Mouse (Mus musculus) embryonic facial prominence, embryonic 11.5 days (tissue): ENCODE data around the gene Nop53. TPM values are rescaled to one million over a fixed set of nuclear protein-coding genes. Genes with fewer than 3 reads are reported as not detected.

Experiments
- ATAC-seq: fragments of 200-750 bp; cut with Nextera tagmentation; replicated peaks from 2 replicates; pipeline ENCODE4 v1.8.0; 2017; ENCODE audit warnings: low read depth; ENCODE audit not compliant: insufficient number of reproducible peaks, low FRiP score, low TSS enrichment
- DNase-seq: peaks from one replicate; pipeline ENCODE4 v3.0.0-alpha.2; 2015; ENCODE audit warnings: low spot score
- H3K27ac ChIP-seq: fragments of 300-500 bp; sonication (generic); replicated peaks from 2 replicates; pipeline ENCODE4 v1.5.1; 2014; ENCODE audit warnings: mild to moderate bottlenecking, low read depth, low read length, control low read depth
- H3K27me3 ChIP-seq: fragments of 300-500 bp; sonication (generic); 2 replicates; pipeline ENCODE4 v1.6.1; 2014; ENCODE audit warnings: mild to moderate bottlenecking, low read length, moderate library complexity, mixed read lengths; ENCODE audit not compliant: control insufficient read depth, insufficient read depth
- H3K36me3 ChIP-seq: fragments of 300-500 bp; sonication (generic); replicated peaks from 2 replicates; pipeline ENCODE4 v1.6.1; 2014; ENCODE audit warnings: low read depth, mild to moderate bottlenecking, low read length, moderate library complexity, mixed read lengths; ENCODE audit not compliant: control insufficient read depth, insufficient read depth
- H3K4me1 ChIP-seq: fragments of 300-500 bp; sonication (generic); 2 replicates; pipeline ENCODE4 v1.6.1; 2014; ENCODE audit warnings: low read length, mixed read lengths; ENCODE audit not compliant: control insufficient read depth, insufficient read depth
- H3K4me2 ChIP-seq: fragments of 300-500 bp; sonication (generic); 2 replicates; pipeline ENCODE4 v1.6.1; 2014; ENCODE audit warnings: low read depth, mild to moderate bottlenecking, control low read depth, low read length, moderate library complexity
- H3K4me3 ChIP-seq: fragments of 300-500 bp; sonication (generic); 2 replicates; pipeline ENCODE4 v1.5.1; 2014; ENCODE audit warnings: low read depth, low read length, control low read depth
- H3K9ac ChIP-seq: fragments of 300-500 bp; sonication (generic); replicated peaks from 2 replicates; pipeline ENCODE4 v1.6.1; 2014; ENCODE audit warnings: mild to moderate bottlenecking, control low read depth, low read length
- H3K9me3 ChIP-seq: fragments of 300-500 bp; sonication (generic); replicated peaks from 2 replicates; pipeline ENCODE4 v1.6.1; 2016; ENCODE audit warnings: mild to moderate bottlenecking, low read length, inconsistent platforms, mixed read lengths; ENCODE audit not compliant: control insufficient read depth
- WGBS: fragments of 180-500 bp; shearing (Covaris S2); extraction: QIAGEN DNeasy Blood & Tissue Kit; methylation state at CpG from one replicate; pipeline ENCODE4 v1.1.7; 2014; 5-methylcytosine and 5-hydroxymethylcytosine counted together
- polyA plus RNA-seq: library from polyadenylated mRNA; unstranded; fragments of >200 nt; fragmentation: Nextera tagmentation; extraction: Ambion mirVana; gene quantifications from 2 replicates; pipeline ENCODE4 v1.2.1, GENCODE M21; 2014

Gene Nop53
- polyA plus RNA-seq, 1 experiment from 2014 or later, result 194 TPM

DNA sequence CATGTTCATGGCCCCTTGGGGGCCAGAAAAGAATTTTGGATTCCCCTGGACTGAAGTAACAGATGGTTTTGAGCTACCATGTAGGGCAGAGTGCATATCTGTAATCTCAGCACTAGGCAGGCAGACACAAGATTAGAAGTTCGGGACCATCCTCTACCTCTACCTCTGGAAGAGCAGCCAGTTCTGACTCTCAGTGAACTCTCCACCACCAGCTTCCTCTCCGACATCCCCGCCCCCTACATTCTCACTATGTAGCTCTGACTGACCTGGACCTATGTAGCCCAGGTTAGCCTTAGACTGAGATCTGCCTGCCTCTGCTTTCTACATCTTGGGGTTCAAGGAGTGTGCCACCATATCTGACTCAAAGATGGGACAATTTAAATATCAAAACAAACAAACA, 20.6 kb upstream of the Nop53 start:
- H3K4me2 ChIP-seq, result no peak overlapping the region; the same call in 1 of the 2 replicates
- no peaks in the 10 kb centered on the region for H3K4me1 ChIP-seq
- no peak for DNase-seq
- no peaks in the 10 kb centered on the region for H3K9me3 ChIP-seq
- H3K27ac ChIP-seq, result no peak overlapping the region
- no peaks in the 10 kb centered on the region for H3K36me3 ChIP-seq
- no peak for ATAC-seq
- H3K9ac ChIP-seq, result no peak overlapping the region
- no peaks in the 10 kb centered on the region for H3K27me3 ChIP-seq
- H3K4me3 ChIP-seq, result no peak overlapping the region
- WGBS, result 78% methylated on average over 3 of the region's 3 CpGs

DNA sequence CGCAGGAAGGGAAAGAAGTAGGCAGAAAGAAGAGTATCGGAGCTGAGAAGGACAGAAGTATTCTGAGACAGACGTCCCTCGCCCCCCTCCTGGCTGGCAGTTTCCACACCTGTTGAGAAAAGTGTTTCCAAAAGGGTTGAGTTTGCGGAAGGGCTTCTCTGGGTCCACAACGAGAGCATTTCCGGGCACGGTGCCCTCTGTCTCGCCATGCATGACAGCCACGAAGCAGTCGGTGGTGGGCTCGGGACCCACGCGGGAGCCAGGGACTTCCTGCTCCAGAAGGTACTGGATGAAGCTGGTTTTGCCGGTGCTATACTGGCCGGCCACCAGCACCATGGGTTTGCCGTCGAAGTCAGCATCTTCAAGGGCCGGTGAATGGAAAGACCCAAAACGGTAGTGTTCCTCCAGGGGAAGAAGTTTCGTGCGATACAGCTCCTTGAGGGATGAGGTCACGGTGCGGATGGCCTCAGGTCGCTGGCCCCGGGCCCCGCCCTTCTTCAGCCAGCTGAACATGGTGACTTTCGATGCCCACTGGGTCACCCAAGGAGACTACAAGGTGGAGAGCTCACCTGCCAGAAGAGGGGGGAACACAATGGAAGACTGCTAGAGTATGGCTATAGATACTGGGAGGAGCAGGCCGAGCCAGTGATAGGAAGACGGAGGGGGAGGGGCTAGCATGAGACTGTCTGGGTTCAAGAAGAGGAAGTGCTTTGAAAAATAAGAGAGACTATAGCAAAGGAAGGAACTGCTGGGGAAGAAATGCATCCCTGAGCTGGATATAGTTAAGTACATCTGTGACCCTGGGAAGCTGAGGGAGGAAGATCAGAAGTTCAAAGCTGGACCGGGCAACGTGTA, 18.2 kb upstream of the Nop53 start:
- no peak for ATAC-seq
- no peaks in the 10 kb centered on the region for H3K4me1 ChIP-seq
- WGBS, result 84% methylated on average over 32 of the region's 32 CpGs
- no peak overlapping the region for H3K9ac ChIP-seq
- no peak overlapping the region for H3K4me2 ChIP-seq
- no peaks in the 10 kb centered on the region for H3K27me3 ChIP-seq
- no peaks in the 10 kb centered on the region for H3K9me3 ChIP-seq
- no peak for DNase-seq
- no peak overlapping the region for H3K27ac ChIP-seq
- H3K36me3 ChIP-seq, result no peaks in the 10 kb centered on the region
- no peak overlapping the region for H3K4me3 ChIP-seq

DNA sequence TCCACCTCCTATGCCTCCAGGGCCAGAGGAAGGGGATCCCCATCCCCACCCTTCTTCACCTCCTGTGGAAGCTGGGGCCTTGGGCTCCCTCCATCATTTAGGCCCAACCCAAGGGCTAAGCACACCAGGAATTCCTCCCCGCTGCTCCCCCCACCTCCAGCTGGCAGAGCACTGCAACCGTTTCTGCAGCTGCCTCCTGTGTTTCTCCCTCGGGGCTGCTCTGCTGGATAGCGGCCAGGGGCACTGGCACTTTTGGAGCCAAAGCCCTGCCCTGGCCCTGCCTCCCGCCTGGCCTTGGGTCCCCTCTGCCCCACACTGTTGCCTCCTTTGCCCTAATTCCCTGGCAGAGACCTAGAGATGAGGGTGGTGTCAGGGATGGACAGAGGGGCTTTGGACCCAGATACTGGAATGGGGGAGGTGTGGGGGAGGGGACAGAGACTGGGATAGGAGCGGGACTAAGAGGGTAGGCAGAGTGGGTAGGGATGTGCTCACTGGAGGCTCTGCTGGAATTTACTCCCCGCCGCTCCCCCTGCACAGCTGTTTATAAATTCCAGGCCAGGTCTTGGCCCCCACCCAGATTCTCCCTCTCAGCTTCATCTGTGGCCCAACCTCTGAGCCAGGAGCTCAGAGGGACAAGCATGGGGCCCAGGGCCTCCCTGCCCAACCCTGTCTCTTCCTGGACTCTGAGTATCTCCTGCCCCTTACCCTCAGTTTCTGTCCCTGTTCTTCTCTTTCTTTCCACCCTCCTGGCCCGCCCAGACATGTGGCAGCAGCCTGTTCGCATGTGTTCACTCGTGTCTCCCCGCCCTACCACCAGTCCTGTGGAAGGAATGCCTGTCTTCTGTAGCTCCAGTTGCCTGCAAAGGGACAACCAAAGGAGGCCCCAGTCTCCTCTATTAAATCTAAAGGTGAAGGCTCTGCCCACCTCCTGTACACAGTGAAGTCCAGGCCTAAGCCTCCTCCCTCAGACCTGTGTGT, 16.7 kb upstream of the Nop53 start:
- Histone ChIP-seq H3K36me3 (no peaks in the 10 kb centered on the region), H3K4me1 (no peaks in the 10 kb centered on the region), H3K4me3 (no peak overlapping the region), H3K9ac (no peak overlapping the region), H3K27me3 (no peaks in the 10 kb centered on the region), H3K9me3 (no peaks in the 10 kb centered on the region), H3K27ac (peak overlapping the region; percentile 31), H3K4me2 (0 out of 2 replicates have a peak overlapping the region, but pooled peaks have one; percentile 2)
- 0 out of 2 replicates have a peak, but pooled peaks have one; percentile 21 for ATAC-seq
- DNase-seq, result peak; percentile 50
- 24% methylated on average over 12 of the region's 12 CpGs for WGBS

DNA sequence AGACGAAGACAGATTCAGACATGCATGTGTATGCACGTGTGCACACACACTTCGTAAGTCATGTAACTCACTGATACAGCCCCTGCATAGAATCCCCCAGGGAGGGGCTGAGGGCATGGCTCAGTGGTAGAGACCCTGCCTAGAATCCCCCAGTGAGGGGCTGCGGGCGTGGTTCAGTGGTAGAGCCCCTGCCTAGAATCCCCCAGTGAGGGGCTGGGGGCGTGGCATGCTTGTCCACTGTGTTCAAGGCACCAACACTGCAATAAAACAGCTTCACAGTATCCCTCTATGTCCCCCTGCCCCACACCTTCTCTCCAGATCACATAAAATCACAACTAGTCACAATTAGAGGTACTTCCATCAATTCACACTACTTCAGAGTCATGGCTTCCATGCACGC, 15.9 kb upstream of the Nop53 start:
- no peak overlapping the region for H3K9ac ChIP-seq
- no peak overlapping the region for H3K4me2 ChIP-seq
- no peak overlapping the region for H3K27ac ChIP-seq
- H3K4me3 ChIP-seq, result no peak overlapping the region
- WGBS, result 94% methylated on average over 7 of the region's 7 CpGs
- no peaks in the 10 kb centered on the region for H3K27me3 ChIP-seq
- DNase-seq, result no peak
- no peaks in the 10 kb centered on the region for H3K9me3 ChIP-seq
- ATAC-seq, result no peak
- no peaks in the 10 kb centered on the region for H3K36me3 ChIP-seq
- no peaks in the 10 kb centered on the region for H3K4me1 ChIP-seq

DNA sequence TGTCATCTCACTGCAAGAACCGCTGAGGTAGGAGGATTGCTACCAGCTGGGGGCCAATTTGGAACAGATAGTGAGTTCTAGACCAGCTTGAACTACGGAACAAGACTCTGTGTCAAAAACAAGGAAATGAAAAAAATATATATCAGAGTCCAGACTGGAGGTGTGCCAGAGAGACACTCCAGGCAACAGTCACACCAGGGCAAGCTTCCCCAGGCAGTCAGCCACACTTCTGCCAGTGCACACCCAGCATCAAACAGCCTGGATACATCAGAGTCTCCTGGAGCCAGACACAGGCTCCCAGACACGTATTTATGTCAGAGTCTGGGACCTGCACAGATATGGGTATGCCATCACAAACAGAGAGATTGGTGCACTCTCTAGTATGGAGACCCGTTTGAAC, 15.4 kb upstream of the Nop53 start:
- H3K4me1 ChIP-seq, result no peaks in the 10 kb centered on the region
- H3K4me3 ChIP-seq, result no peak overlapping the region
- no peak overlapping the region for H3K9ac ChIP-seq
- H3K27ac ChIP-seq, result no peak overlapping the region
- H3K9me3 ChIP-seq, result no peaks in the 10 kb centered on the region
- no peak for ATAC-seq
- H3K27me3 ChIP-seq, result no peaks in the 10 kb centered on the region
- H3K4me2 ChIP-seq, result no peak overlapping the region
- whole genome bisulfite sequencing, result 67% methylated on average over 4 of the region's 4 CpGs
- no peaks in the 10 kb centered on the region for H3K36me3 ChIP-seq
- DNase-seq, result no peak

DNA sequence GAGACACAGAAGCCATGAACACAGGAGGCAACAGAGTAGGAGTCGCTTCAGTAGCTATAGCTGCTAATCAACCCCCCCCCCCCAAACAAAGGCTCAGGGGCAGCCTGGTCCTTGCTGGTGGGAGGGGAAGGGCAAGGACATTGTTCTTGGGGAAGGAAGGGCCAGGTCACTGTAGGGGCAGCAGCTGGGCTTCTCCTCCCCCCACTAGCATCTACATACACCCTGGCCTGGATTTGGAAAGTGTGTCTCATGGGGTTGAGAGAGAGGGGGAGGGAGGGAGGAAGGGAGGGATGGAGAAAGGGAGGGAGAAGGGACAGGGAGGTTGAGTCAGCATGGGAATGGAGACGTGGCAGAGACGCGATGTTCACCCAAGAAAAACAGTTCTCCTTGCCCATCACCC, 14.8 kb upstream of the Nop53 start:
- ATAC-seq, result no peak
- Histone ChIP-seq H3K9ac (no peak overlapping the region), H3K4me3 (no peak overlapping the region), H3K4me1 (no peaks in the 10 kb centered on the region), H3K4me2 (no peak overlapping the region), H3K27ac (no peak overlapping the region), H3K9me3 (no peaks in the 10 kb centered on the region), H3K36me3 (no peaks in the 10 kb centered on the region), H3K27me3 (no peaks in the 10 kb centered on the region)
- no peak for DNase-seq
- 31% methylated on average over 4 of the region's 4 CpGs for WGBS

DNA sequence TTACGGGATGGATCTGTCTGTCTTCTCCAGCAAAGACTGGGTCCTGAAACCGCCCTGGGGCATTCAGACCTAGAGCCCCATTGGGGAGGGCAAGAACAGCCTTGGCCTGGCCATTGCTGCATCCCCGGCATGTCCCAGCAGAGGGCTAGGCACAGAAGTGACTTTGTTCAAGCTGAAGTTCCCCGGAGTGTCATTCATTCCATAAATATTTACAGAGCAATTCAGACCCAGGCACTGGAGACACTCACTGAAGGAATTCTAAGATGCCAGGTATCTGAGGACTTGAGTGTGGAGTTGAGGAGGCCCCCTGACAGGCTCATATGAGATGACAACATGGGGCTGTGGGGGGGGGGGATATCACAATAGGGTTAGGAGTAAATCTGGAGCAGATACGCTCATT, 10.3 kb upstream of the Nop53 start:
- H3K27me3 ChIP-seq, result no peaks in the 10 kb centered on the region
- no peaks in the 10 kb centered on the region for H3K9me3 ChIP-seq
- H3K27ac ChIP-seq, result no peak overlapping the region
- no peaks in the 10 kb centered on the region for H3K4me1 ChIP-seq
- no peak for DNase-seq
- WGBS, result 71% methylated on average over 5 of the region's 5 CpGs
- H3K4me2 ChIP-seq, result no peak overlapping the region
- no peak overlapping the region for H3K9ac ChIP-seq
- H3K4me3 ChIP-seq, result no peak overlapping the region
- no peak for ATAC-seq
- H3K36me3 ChIP-seq, result no peaks in the 10 kb centered on the region
